Mouse (Mus musculus) small intestine, adult 2 months (tissue): ENCODE results near the gene Tctn1.

Source experiments
- CTCF ChIP-seq: fragments of 200-500 bp; IDR thresholded peaks from 2 replicates; pipeline ENCODE4 v1.5.1; 2012; ENCODE audit warnings: low read depth, mild to moderate bottlenecking, control low read depth, inconsistent platforms, low read length, moderate library complexity, mixed read lengths; ENCODE audit not compliant: insufficient replicate concordance, insufficient read length; ENCODE audit errors: extremely low read depth
- POLR2A ChIP-seq: fragments of 200-500 bp; IDR thresholded peaks from 2 replicates; pipeline ENCODE4 v1.6.1; 2012; ENCODE audit warnings: low read depth, mild to moderate bottlenecking, control low read depth, inconsistent platforms, low read length, moderate library complexity

GRCm38 (mm10) chr5:122265942-122266341, 1.7 kb upstream of the Tctn1 start:
- TF ChIP-seq POLR2A (no peak), CTCF (no peak)
